Mouse (Mus musculus) layer of hippocampus, postnatal 36 days (tissue): ENCODE results near the gene Nfil3. TPM values are rescaled to one million over a fixed set of nuclear protein-coding genes. Genes with fewer than 3 reads are reported as not detected.

Source experiments
- DNase-seq, 2 experiments: peaks; one replicate each; pipeline ENCODE4 v3.0.0; 2022
- total RNA-seq, 2 experiments: library from RNA; stranded (reverse); gene quantifications; 2 replicates each; pipeline ENCODE4 v1.2.3; 2021

Nfil3 gene
- total RNA-seq, 2 experiments from 2014 or later: 19.0 to 19.5 TPM

DNA sequence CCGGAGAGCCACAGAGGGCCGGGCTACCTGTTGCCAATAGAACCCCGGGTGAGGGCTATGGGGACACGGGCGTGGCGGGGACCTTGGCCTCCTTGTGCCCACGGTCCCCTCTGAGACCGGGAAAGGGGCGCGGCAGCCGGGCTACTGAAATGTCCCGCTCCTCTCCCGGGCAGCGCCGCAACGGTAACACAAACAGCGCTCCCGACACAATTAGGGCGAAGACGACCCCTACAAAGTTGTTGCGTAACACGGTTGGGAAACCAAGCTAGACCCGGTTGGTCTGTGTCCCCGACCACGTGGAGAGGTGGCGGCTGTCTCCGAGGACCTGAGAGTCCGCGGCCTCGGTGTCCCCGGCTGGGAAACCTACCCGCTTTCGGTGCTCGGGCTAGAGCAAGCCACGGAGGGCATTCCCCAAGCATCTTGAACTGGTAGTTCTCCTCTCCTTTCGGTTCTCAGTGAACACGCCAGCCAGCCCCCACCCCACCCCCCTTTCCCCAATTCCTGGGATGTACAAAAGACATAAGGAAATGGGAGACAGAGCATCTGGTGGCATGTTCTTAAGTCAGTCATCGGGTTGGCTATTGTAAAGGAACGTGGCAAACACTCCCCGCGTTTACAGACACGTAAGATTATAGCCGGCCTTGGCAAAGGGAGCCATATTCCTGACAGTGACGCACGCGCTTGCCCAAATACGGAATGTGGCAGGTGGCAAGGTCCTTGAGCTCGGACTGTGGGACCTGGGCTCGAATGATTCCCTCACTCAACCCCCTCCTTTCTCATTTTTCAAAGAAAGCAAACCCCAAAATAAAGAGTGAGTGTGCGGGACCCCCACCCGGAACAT, 788 bp upstream of the Nfil3 start:
- peak; percentile 43 to 47 for DNase-seq

DNA sequence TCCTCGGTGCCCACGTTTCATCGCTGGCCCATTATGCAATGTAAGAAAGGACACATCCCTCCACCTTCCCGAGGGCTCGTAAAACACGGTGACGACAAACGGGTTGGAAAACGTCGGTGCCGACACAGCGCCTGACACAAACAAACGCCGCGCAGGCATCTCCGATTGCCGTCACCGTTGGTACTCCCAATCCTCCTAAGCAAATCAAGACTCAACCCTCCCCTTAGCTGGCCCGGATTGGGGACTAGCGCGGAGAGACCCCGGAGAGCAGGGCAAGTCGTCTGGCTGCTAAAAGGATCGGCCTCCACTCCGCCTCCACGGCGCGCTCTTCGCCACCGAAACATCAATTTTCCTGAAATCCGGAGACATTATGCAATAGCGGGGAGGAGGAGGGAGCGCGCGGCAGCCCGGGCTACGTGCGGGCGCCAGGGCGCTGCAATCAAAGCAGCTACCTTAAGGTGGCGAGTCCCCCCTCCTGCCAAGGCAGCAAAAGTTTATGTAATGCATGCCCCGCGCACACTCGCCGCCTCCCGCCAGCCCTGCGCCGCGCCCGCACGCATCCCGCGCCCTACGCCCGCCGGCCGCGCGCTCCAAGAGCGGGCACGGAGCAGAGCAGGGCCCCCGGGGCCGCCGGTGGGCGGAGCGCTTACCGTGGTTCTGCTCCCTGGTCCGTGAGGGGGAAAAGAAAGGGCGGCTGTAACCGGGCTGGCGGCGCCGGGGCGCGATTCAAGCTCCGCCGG, 492 bp downstream of the Nfil3 start:
- DNase-seq: peak; percentile 82 to 83

DNA sequence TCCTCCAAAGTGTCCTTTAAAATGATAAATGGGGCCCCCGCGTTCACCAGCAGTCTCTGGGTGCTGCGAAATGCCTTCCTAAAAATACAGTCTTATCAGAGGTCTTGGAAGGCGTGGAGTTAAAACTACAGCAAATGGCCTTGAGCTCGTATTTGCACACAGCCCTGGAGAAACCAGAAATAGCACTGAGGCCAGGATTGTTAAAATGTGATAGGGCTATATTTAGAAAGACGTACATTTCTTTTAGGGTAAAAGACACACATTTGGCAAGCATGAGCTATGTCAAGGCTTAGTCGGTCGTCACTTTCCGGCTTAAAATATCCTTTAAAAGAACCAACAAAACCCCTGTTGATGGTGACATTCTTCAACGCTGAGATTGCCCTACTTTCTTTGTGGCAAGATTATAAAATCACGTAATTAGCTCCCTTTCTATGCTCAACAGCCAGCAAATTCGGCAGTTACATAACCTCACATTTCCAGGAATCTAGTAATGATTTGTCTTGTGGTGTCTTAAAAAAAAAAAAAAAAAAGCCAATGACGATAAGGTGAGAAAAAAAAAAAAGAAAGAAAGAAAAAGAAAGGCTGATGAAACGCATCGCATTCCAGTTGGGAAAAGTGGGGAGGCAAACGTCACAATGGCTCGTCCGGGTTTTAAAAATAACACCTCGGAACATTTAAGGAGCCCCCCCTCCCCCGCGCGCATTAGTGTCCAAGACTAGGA, 1.4 kb downstream of the Nfil3 start:
- peak in 1 of 2 experiments; percentile 11 for DNase-seq

DNA sequence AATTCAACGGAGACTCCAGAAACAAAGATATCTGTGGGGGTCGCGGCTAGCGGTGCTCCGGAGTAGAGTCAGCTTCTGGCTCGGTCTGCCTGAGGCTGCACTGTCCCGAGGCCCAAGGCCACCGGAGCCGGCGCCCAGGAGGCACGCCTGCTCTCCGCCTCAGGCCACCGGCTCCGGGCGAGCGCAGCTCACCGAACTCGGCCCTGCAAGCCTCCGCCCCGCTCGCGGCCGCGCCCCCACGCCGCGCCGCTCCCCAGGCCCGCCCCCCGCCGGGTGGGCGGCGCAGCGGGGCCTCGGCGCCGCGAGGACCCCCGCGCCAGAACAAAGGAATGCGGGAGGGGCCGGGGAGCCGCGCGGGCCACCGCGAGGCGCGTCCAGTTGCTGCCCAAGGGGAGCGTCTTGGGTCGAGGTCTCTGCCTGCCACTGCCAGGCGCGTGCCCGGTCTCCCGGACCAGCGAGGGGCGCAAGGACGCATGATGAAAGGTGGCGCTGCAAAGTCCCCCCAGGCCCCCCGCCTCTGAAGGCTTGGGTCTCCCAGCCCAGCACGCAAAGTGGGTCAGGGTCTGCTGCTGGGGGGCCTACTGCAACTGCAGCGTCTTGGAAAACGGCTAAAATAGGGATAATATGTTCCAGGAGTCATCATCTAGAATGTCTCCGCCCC, 2.4 kb downstream of the Nfil3 start:
- peak; percentile 27 to 38 for DNase-seq

DNA sequence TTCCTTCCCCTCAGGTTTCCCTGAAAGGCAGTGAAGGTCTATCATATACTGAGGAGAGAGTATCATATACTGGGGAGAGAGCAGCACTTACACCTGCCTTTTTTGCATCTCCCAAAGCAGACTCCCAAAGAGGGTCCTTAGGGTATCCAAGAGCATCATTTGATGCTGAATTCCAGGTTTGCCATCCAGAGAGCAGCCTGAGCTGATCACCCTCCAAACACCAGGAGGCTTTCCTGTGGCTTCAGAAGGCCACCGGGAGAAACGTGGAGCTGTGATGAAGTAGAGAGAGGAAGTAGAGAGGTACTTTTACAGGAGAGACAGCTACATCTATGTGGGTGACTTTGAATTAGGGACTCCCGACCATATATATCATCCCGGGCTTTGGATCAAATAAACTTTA, 3.1 kb downstream of the Nfil3 start:
- DNase-seq: no peak

DNA sequence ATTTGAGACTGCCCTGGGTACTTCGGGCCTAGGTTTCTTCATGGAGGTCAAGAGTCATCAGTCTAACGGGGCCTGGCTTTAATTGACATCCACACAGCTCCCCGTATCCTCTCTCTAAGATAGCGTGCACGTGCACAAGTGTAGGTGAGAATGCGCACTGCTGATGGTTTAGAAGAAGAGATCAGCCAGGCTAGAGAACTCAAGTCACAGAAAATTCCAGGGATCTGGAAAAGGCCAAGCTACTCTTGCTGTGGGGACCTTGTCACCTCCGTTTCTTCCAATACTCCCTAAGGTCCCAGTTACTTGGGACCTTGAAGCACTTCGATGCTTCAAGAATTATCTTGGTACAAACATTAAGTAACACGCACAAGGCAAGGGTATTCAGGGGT, 3.7 kb downstream of the Nfil3 start:
- no peak for DNase-seq

DNA sequence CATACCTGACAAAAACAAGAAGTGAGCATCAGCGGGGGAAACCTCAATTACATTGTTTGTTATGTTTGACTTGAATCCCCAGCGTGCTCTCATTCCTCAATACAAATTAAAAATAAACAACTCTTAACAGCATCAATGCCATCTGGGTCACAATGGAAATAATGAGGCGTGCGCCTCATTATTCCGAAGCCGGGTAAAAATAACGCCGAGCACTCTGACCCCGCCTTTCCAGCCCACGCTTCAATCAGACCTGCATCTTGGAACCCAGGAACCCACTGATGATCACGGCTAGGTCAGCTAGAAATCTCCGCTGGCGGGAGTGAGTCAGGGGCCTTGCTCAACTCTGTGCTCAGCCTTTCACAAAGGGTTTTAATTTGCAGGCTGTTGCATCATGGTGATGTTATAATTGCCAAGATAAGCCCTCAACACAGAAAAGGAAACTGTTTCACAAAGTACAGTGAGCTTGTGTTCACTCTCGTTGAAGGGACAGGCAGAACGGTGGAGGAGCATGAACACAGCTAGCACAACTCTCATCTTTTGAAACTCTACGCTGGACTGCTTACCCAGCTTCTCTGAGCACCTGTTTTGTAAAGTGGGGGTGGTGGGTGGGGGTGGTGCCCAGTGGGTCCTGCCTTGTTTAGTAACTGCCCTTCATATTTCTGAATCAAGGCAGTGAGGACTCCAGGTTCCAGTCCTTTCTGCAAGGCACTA, 4.2 kb downstream of the Nfil3 start:
- DNase-seq: peak; percentile 11 to 17

DNA sequence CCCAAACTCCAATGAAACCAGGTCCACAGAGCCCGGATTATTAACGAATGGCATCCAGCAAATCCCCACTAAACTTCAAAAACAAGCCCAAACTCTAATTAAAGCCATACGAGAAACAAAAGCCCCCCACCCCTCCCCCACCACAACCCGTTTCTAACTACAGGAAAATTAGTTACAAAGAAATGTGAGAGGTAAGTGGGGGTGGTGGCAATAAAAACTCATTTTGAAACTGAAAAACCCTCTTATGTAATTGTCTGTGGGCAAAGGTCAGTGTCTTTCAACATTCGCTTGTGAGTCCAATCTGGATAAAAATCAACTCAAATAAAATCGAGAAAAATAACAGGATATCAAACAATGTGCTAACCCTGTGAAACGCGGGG, 4.8 kb downstream of the Nfil3 start:
- no peak for DNase-seq

DNA sequence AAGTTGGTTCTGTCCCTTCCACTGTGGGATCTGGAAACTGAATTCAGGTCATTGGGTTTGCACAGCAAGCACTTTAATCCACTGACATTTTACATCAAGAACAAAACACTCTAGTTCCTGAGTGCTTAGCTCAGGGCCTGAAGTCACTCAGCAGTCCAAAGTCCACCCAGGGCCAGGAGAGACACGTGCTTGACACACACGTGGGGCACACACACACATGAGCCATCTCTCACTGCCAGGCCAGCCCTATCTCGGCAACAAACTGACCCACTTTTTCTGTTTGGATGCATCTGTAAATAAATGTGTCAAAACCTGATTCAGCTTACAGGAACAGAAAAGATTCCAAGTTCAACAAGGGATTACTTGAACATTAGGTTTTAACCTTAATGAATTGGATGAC, 6.2 kb downstream of the Nfil3 start:
- DNase-seq: no peak

DNA sequence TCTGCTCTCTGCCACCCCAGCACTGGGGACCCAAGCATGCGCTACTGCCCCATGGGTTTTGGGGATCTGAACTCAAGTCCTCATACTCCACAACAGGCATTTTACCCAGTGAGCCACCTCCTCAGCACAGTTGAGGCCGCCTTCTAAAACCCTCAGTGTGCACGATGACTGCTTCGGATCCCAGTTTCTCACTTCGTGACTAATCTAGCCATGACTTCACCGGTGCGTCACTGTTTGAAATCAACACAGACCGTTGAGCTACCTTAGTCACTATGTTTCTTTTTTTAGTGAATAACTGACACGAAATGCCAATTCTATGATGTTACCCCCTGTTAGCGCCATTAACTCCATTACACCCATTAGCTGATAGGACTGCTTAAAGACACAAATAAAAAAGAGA, 7.4 kb downstream of the Nfil3 start:
- no peak for DNase-seq

DNA sequence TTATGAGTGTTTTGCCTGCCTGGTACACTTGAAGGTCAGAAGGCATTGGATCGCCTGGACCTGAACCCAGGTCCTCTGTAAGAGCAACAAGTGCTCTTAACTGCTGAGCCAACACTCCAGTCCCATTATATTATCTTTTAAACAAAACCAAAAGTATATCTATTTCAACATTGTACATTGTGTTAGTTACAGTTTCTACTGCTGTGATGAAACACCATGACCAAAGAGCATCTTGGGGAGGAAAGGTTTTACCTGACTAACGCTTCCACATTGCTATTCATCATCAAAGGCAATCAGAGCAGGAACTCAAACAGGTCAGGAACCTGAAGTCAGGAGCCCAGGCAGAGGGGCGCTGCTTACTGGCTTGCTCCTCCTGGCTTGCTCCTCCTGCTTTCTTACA, 8.2 kb downstream of the Nfil3 start:
- DNase-seq: no peak

DNA sequence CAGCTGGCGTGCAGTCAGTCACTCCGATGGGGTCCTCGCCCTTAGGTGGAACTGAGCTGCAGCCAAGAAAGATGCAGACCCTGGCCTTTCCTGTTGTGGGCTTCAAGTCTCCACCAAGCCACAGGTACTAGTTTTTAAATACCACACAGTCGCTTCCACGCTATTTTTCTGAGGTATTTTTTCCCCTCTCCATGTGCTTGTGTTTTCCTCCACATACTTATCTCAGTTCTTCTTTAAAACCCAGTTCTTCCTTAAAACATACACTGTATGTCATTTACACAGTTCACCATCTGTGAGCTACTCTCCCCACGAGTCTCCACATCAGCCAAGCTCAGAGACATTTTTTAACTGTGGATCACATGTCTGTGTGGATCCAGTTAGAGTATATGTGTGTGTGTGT, 10.0 kb downstream of the Nfil3 start:
- DNase-seq: no peak

DNA sequence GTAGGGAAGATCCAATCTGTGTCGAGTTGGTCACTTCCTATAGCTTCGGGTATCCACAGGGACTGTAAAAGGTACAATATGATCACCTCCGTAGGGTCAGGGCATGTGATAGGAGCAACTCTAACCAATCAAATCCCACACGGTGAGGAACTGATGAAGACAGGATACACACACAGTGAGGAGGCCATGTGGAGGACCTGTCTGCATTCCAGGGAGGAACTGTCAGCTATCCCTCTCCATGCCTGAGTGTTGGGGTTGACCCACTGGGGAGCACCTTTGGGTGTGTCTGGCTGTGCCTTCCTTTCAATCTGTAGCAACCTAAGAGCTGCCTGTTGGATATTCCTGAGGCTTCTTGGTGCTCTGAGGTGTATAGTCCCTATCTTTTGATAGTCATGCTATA, 18.0 kb downstream of the Nfil3 start:
- DNase-seq: no peak

DNA sequence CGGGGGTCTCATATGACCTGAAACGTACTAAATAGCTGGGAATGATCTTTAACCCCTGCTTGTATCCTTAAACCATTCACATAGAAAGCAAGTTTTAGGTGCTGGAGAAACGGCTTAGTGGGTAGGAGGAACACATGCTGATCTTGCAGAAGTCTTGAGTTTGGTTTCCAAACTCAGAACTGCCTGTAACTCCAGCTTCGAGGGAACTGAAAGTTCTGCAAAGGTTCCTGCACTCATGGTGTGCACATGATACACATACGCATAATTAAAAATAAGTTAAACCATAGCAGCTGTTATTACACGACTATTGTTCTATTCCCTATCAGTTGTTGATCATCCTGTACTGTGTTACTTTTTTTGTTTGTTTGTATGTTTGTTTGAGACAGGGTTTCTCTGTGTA, 18.5 kb downstream of the Nfil3 start:
- DNase-seq: no peak

DNA sequence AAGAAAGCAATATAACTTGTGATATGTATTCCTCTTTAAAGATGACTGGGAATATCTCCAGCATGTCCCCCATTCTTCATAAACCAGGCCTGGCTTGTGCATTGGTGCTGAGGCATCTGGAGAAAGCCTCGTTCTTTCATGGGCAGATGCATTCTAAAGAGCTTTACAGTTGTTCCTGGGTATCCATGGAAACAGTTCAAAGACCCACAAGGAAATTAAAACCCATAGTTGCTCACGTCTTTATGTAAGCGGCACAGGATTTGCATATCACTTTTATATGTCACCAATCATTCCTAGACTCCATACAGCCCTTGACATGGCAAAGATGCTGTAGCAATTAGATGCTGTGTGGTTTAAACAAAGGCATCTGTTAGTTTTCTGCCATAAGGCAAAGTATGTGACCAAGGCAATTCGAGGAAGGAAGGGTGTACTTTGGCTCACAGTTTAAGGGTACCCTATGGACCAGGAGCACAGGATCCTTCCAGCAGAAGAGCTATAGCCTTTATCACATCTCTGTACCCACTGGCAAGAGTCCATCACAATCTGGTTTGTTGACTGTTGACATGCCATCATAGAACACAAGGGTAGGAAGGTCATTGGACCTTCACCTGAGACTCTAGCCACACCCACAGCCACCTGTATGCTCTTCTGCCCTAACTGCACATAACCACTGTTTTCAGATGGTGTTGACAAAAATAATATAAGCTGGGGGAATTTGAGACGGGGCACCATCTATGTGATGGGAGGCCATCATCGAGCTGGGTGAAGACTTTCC, 26.9 kb downstream of the Nfil3 start:
- no peak for DNase-seq

DNA sequence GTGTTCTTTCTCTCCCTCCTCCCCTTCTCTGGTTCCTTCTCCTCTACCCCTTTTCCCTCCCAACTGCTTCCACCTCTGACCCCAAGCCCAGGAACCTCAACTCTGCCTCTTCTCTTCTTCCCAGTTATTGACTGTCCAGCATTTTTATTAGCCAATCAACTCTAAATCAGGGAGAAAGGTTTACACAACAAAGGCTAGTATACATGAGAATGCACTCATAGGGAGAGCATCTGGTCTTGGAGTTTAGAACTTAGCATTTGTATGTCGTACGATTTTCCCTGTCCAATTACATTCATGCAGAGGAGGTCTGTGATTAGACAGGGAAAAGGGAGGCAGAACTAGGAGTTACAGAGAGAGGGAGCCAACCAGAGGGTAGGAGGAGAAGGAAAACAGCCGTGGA, 31.7 kb downstream of the Nfil3 start:
- DNase-seq: no peak

DNA sequence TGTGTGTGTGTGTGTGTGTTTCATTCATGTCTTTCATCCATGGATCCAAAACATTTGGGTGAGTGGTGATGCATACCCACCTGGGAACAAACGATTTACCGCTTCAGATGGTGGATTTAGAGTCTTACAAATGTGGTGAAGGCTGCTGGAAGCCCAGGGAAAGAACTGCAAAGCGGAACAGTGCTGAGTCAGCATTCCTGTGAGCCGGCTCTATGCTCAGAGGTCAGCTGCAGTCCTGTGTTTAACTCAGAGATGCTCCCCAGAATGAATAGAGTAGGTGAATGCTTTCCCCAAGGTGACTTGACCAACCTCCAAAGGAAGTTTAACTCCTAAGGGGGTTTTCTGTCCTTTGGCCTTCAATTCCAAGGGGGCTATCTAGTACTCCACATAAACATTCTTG, 33.3 kb downstream of the Nfil3 start:
- no peak for DNase-seq

DNA sequence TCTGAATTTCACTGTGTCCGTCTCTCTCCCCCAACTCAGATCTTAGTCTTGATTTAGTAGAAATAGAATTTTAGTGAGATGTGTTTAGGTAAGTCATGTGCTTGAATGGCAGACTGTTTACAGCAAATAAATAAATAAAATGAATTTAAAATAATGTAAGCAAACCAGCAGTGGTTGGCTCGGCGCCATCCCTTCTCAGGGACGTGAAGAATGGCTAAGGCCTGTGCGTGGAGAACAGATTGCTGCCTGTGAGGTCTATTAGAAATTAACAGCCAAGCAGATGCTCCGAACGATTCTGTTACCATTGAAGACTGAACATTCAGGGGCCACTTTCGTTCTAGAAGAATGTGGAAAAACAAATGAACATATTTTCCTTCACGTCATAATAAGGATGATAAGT, 35.1 kb downstream of the Nfil3 start:
- no peak for DNase-seq

DNA sequence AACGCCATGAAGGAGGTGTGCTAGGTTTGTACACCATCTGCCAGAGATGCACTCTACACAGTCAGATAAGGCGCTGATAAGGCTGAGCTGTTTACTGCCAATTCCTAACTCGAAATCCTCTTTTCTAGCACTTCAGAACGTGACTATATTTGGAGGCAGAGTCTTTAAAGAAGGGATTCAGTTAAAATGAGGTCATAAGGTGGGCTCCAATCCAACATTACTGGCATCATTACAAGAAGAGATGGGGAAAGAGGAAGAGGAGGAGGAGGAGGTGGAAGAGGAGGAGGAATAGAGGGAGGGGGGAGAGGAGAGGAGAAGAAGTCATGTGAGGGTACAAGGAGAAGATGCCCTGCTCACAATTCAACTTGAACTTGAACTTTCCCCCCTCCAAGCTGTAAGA, 36.8 kb downstream of the Nfil3 start:
- DNase-seq: no peak

DNA sequence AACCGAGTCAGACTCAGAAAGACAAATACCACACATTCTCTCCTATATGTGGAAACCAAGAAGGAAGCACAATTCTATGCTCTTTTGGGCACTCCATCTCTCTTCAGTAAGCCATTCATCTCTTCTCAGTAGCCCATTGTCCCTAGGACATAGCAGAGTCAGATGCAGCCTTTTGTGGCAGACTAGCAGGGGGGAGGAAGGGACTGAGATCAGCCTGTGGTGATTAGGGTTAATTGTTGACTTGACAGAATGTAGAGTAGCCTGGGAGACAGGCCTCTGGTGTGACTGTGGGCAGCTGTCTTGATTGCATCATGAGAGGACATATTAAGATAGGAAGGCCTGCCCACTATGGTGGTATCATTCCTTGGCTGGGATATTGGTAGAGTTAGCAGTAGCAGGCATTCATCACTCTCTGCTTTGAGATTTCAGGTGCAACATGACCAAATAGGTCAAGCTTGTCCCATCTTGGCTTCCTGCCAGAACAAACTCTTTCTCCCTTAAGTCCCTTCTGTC, 37.9 kb downstream of the Nfil3 start:
- no peak for DNase-seq

DNA sequence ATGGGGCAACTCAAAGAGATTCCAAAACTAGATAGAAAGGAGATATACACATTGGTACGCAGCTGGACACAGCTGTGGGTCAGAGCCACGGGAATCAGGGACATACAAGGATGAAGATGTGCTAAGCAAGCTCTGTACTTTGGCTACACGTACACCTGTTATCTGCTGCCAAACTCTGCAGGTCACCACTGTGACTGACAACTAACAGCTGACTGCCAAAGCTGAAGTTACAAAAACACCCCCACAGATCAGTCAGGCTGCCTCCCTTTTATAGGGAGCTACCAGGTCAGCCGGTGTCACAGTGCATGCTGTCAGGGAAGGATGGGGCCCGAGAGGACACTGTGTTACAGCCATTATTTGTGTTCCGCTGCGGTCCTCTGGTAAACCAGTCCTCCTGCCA, 39.9 kb downstream of the Nfil3 start:
- DNase-seq: no peak
